Mouse (Mus musculus): ENCODE measurements around the gene Macrod1. TPM values are rescaled to one million over a fixed set of nuclear protein-coding genes. Genes with fewer than 3 reads are reported as not detected.

Macrod1 gene
- polyA plus RNA-seq, 1 experiment from 2014 or later = 4.4 TPM

DNA sequence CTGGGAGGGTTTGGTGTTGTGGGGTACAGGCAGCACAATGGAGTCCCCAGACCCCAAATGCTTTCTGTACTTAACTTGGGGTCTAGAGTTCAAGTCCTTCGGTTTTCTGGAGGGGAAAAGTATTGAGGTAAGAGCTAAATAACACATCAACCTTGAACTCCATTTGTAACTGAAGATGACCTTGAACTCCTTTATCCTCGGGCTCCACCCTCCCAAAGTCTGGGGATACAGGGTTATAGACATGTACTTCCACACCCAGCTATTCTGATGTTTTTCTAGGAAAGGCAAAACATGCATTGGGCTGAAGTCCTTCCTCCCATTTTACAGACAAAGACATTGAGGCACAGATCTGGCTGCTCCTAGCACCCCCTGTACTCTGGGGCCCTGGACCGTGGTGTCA, 87.8 kb downstream of the Macrod1 start:
- 73% methylated on average over 3 of the region's 3 CpGs for WGBS
- Histone ChIP-seq H3K4me1 (peaks cover 81% of the 10 kb centered on the region), H3K4me3 (0 out of 2 replicates have a peak overlapping the region, but pooled peaks have one; percentile 46)

DNA sequence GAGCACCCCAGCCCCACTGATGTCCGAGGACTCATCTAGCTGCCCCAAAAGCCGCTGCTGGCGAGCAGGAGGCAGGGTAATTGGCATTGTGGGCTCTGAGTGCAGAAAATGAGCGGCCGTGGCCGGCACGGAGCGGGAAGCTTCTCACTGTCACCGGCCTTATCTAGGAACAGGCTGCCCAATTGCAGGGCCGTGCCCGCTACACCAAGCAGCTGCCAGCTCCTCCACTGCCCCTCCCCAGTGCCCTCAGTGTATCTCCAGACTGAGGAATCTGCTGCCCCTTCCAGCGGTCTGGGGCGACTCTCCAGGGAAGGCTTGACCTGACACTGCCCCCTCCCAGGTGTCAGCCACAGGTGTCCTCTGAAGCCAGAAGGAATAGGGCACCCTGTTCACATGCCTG, 89.8 kb downstream of the Macrod1 start:
- peaks cover 99% of the 10 kb centered on the region for H3K27me3 ChIP-seq (ENCODE audit: low read depth, poor library complexity, severe bottlenecking)
- H3K4me3 ChIP-seq = no peak overlapping the region
- H3K36me3 ChIP-seq = no peaks in the 10 kb centered on the region
- no peak for DNase-seq (ENCODE audit: low spot score)
- H3K27ac ChIP-seq = no peak overlapping the region
- peaks cover 82% of the 10 kb centered on the region for H3K4me1 ChIP-seq
- H3K9me3 ChIP-seq (replicated peaks) = no peaks in the 10 kb centered on the region
- WGBS = 80% methylated on average over 13 of the region's 13 CpGs

More for the DNA sequence above, 87.8 kb downstream of the Macrod1 start:
- no peaks in the 10 kb centered on the region for H3K36me3 ChIP-seq
- peaks cover 99% of the 10 kb centered on the region for H3K27me3 ChIP-seq (ENCODE audit: low read depth, poor library complexity, severe bottlenecking)
- H3K9me3 ChIP-seq (replicated peaks) = no peaks in the 10 kb centered on the region
- no peak for DNase-seq (ENCODE audit: low spot score)
- H3K27ac ChIP-seq = no peak overlapping the region

DNA sequence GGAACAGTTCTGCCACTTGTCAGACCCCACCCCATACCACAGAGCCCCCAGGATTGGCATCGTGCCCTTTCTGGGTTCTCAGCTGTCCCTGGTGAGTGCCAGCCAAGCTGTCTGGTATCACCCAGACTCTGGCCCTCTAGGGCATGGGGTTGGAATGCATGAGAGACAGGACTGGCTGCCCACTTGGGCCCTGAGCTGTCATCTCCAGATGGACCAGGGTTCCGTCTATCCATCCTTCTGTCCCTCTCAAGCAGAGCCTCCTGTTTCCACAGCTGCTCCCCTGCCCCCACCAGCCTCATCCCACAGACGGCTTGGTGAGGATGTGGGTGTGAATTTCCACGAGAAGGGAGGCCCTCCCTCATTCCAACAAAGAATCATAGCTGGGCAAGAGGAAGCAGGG, 91.5 kb downstream of the Macrod1 start:
- WGBS = 43% methylated on average over 4 of the region's 4 CpGs
- Histone ChIP-seq H3K4me1 (peaks cover 74% of the 10 kb centered on the region), H3K27me3 (ENCODE audit: low read depth, poor library complexity, severe bottlenecking) (peaks cover 99% of the 10 kb centered on the region)

DNA sequence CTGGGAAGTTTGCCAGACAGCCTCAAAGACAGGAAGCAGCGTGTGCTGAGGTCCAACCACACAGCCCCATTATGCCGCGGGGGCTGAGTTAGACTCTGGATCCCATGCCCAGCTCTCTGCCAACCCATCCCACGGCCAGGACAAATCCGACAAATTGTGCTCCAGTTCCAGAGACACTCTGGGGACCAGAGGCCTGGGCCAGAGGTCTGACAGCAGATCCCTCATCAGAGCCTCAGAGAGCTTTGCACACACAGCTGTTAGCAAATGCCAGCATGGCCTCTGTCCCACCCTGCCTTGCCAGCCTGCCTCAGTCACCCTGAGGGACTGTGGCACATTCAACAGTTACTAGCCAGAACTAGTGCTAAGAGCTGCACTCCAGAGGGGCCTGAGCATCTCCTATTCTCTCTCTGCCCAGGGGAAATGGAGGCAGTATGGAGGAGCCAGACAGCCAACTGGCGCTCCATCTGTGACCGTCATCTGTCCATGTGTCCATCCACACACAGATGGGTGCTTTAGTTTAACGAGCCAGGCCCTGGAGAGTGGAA, 92.0 kb downstream of the Macrod1 start:
- peaks cover 99% of the 10 kb centered on the region for H3K27me3 ChIP-seq (ENCODE audit: low read depth, poor library complexity, severe bottlenecking)
- no peaks in the 10 kb centered on the region for H3K9me3 ChIP-seq (replicated peaks)
- no peak overlapping the region for H3K4me3 ChIP-seq
- H3K27ac ChIP-seq = peak overlapping the region; percentile 26; the same call in 1 of the 2 replicates
- peaks cover 73% of the 10 kb centered on the region for H3K4me1 ChIP-seq
- no peak for DNase-seq (ENCODE audit: low spot score)
- no peaks in the 10 kb centered on the region for H3K36me3 ChIP-seq
- WGBS = 75% methylated on average over 8 of the region's 8 CpGs

More for the DNA sequence above, 91.5 kb downstream of the Macrod1 start:
- H3K36me3 ChIP-seq = no peaks in the 10 kb centered on the region
- no peak for DNase-seq (ENCODE audit: low spot score)
- peak overlapping the region; percentile 26; the same call in 1 of the 2 replicates for H3K27ac ChIP-seq
- H3K9me3 ChIP-seq (replicated peaks) = no peaks in the 10 kb centered on the region
- H3K4me3 ChIP-seq = 0 out of 2 replicates have a peak overlapping the region, but pooled peaks have one; percentile 14

DNA sequence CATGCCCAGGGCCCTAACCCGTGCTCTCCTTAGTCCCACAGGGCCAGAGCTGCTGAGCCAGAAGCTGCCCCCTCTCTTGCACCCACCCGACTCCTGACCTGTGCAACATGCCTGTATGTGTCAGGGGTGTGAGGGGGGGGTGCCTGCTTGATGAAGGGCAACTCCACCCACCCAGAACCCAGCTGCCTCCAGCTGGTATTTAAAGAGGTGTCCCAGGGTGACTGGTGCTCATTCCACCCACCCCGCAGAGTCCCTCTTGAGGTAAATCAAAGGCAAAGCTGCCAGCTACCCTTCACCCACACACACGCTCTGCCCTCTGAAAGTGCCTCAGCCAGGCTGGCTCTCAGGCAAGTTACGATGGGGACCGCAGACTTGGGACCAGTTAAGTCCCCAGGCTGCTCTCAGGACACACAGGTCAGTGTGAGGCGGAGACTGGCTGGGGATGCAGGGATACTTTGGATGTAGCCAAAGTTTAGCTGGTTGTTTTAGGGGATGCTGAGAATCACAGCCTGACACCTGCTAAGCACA, 92.6 kb downstream of the Macrod1 start:
- Histone ChIP-seq H3K4me1 (peaks cover 67% of the 10 kb centered on the region), H3K27ac (peak overlapping the region; percentile 26; the same call in 1 of the 2 replicates), H3K27me3 (ENCODE audit: low read depth, poor library complexity, severe bottlenecking) (peaks cover 99% of the 10 kb centered on the region), H3K36me3 (no peaks in the 10 kb centered on the region), H3K9me3 (replicated peaks) (no peaks in the 10 kb centered on the region), H3K4me3 (no peak overlapping the region)
- no peak for DNase-seq (ENCODE audit: low spot score)
- 71% methylated on average over 7 of the region's 7 CpGs for WGBS

DNA sequence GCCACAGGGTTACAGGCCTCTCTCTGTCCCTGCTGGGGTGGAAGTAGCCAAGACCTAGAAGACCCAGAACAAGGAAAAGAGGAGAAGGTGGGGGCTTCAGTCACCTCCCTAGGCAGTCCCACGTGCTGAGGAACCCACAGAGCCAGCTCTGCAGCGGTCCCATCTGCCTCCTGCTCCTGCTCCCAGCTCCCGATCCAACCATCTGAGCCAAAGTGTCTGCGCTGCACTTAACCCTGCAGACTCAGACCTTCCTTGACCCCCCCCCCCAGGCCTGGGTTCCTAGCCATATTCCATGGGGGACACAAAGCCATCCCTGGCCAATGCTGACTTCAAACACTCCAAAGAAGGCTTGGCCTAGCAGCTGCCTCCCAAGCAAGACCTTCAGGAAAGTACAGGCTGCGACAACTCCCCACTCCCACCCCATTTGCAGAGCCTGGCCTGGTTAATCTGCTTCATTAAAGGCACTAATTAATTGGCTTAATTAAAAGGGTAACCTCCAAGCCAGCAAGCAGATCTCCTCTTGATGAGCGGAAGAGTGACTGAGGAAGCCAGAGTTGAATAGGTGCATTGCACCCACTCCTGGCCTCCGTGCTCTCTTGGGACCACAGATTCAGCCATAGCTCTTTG, 94.8 kb downstream of the Macrod1 start:
- Histone ChIP-seq H3K27me3 (ENCODE audit: low read depth, poor library complexity, severe bottlenecking) (peaks cover 99% of the 10 kb centered on the region), H3K4me1 (peaks cover 76% of the 10 kb centered on the region), H3K27ac (peak overlapping the region; percentile 56; the same call in 1 of the 2 replicates), H3K36me3 (no peaks in the 10 kb centered on the region), H3K4me3 (no peak overlapping the region), H3K9me3 (replicated peaks) (no peaks in the 10 kb centered on the region)
- WGBS = 83% methylated on average over 7 of the region's 7 CpGs
- no peak for DNase-seq (ENCODE audit: low spot score)

DNA sequence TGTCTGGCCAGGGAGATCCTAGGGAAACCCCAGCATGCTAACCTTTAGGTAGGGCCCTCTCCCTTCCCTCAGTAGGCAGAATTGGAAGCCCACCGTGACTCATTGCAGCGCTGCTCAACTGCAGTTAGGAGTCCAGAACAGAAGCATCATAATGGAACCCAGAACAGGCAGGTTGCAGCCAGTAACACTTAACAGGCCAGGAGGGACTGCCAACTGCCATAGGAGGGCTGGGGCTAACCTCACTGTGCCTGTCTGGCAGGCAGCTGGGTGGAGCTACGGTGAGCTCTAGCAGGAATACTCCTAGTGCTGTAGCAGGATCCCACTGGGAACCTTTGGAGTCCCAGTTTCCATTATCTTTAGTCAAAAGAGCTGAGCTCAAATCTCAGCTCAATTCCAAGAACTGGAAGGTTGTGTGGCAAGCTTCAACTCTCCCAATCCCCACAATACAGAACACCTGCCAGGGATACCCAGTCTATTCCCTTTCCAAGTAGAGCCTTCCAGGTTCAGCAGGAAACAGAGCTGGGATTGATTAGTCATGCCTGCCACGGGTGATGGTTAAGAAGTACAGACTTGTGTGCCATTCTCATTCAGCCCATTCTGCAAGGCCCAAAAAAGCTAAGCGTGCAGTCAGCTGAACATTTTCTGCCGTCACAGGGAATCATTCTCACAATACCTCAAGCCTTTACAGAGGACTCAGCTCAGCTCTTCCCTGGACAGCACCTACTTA, 95.5 kb downstream of the Macrod1 start:
- 0 out of 2 replicates have a peak overlapping the region, but pooled peaks have one; percentile 56 for H3K27ac ChIP-seq
- WGBS = 89% methylated on average over 6 of the region's 6 CpGs

DNA sequence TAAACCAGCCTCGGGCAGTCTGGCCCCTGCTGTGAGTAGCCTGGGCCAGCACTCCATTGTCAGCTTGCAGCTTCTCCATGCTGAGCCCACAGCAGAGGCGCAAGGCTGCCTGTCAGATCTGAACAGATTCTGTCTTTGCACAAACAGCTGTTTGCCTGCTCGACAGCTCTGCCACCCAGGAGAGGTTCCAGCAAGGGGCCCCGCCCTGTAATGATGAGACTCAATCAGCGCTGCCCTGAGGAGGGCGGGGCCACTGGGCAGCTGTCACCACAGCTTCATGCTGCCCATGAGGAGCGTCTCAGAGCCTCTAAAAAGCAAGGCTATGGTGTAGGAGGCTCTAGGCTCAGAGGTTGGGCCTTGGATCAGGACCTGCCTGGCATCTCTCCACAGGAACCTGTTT, 96.6 kb downstream of the Macrod1 start:
- H3K9me3 ChIP-seq (replicated peaks) = no peaks in the 10 kb centered on the region
- no peak for DNase-seq (ENCODE audit: low spot score)

More for the DNA sequence above, 95.5 kb downstream of the Macrod1 start:
- no peaks in the 10 kb centered on the region for H3K9me3 ChIP-seq (replicated peaks)
- peaks cover 76% of the 10 kb centered on the region for H3K4me1 ChIP-seq
- H3K4me3 ChIP-seq = no peak overlapping the region
- DNase-seq (ENCODE audit: low spot score) = no peak
- no peaks in the 10 kb centered on the region for H3K36me3 ChIP-seq
- H3K27me3 ChIP-seq (ENCODE audit: low read depth, poor library complexity, severe bottlenecking) = peaks cover 99% of the 10 kb centered on the region

DNA sequence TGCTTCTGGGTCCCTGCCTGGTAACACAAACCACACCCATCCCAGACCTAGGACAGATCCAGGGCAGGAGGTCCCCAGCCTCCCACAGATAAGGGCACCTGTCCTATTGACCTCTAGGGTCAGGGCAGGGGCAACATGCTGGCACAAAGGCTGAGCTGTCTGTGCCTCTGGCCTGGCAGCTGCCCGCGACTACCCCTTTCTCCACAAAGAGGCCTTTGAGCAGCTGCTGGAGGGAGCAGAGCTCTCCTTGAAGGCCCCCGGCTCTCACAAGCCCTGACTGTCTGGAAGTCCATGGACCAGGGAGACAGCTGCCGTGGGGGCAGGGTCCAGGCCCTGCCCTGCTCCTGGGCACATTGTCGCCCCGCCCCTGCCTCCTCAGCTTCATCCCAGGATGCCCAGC, 98.6 kb downstream of the Macrod1 start:
- peaks cover 62% of the 10 kb centered on the region for H3K4me1 ChIP-seq
- peaks cover 100% of the 10 kb centered on the region for H3K27me3 ChIP-seq (ENCODE audit: low read depth, poor library complexity, severe bottlenecking)
- no peaks in the 10 kb centered on the region for H3K9me3 ChIP-seq (replicated peaks)
- WGBS = 85% methylated on average over 6 of the region's 6 CpGs
- H3K4me3 ChIP-seq = no peak overlapping the region
- H3K36me3 ChIP-seq = no peaks in the 10 kb centered on the region
- DNase-seq (ENCODE audit: low spot score) = no peak
- H3K27ac ChIP-seq = peak overlapping the region; percentile 38; the same call in 1 of the 2 replicates

More for the DNA sequence above, 96.6 kb downstream of the Macrod1 start:
- peaks cover 100% of the 10 kb centered on the region for H3K27me3 ChIP-seq (ENCODE audit: low read depth, poor library complexity, severe bottlenecking)
- peaks cover 75% of the 10 kb centered on the region for H3K4me1 ChIP-seq
- H3K36me3 ChIP-seq = no peaks in the 10 kb centered on the region
- peak overlapping the region; percentile 34 for H3K27ac ChIP-seq
- no peak overlapping the region for H3K4me3 ChIP-seq
- WGBS = 33% methylated on average over 7 of the region's 7 CpGs

DNA sequence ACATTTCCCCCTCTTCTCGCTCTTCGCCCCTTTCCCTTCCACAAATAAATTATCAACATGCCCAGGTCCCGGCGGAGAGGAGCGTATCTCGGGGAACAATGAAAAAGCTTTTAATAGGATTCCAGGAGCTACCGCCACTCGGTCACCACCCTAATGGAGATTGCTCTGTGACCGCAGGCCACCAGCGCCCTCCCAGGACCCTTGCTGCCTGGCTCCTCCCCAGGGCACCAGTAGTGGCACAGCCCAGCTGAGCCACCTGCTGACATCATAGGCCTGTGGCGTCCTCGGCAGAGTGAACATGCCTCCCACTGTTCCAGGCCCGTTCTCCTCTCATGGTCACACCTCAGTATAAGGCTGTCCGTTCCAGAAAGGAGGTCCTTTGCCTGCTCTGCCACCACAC, 101.1 kb downstream of the Macrod1 start:
- 60% methylated on average over 14 of the region's 14 CpGs for WGBS
- Histone ChIP-seq H3K27me3 (ENCODE audit: low read depth, poor library complexity, severe bottlenecking) (peaks cover 100% of the 10 kb centered on the region), H3K9me3 (replicated peaks) (no peaks in the 10 kb centered on the region), H3K4me3 (no peak overlapping the region), H3K27ac (0 out of 2 replicates have a peak overlapping the region, but pooled peaks have one; percentile 66), H3K36me3 (no peaks in the 10 kb centered on the region), H3K4me1 (peaks cover 53% of the 10 kb centered on the region)
- DNase-seq (ENCODE audit: low spot score) = no peak

DNA sequence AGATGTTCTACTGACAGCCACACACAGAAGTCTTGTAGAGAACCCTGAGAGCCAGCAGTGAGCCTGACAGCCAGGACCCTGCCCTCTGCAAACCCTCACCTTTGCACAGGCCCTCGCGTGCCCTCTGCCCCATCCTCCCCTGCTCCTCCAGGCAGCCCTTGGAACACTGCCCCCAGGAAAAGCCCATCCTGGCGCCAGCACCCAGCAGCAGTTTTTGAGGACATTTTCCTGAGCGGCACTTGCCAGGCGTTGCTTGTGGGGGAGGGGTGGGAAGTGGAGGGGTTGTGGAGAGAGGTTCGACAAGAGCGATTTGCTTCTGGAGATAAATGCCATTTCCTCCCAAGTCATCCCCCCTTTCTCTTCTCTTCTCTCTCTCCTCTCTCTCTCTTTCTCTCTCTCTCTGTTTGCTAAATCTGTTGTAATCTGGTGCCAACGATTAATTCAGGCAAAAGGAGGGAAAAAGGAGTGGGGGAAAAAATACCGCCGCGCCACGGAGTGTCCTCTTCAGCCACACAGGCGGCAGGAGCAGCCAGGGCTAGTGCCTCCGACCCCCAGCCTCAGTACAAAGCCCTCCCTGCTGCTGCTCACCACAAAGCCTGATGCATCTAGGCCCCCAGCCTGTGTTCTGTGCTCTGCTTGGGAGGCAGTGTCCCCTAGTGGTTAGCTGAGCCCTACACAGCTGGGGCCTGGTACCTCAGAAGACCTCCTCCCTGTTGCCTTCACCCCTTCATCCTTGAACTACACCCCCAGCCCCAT, 103.7 kb downstream of the Macrod1 start:
- peak overlapping the region; percentile 22 for H3K4me3 ChIP-seq
- 4% methylated on average over 14 of the region's 14 CpGs for WGBS

DNA sequence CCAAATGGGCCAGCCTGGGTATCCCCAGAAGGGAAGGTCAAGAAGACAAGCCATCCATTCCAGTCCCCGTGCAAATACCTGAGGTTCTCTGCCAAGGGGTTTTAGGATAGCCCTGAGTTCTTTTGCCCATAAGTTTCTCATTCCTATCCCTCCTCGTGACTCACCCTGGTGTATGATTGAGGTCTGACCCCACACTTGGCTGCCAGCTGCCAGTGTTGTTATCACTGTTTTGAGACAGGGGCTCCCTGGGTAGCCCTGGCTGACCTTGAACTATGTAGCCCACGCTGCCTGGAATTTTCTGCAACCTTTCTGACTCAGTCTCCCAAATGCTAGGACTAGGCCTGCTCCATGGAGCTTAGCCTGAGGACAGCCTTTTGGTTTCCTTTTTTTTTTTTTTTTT, 104.5 kb downstream of the Macrod1 start:
- no peak for DNase-seq (ENCODE audit: low spot score)
- H3K27me3 ChIP-seq (ENCODE audit: low read depth, poor library complexity, severe bottlenecking) = peaks cover 100% of the 10 kb centered on the region
- H3K36me3 ChIP-seq = no peaks in the 10 kb centered on the region
- WGBS = 73% methylated on average over 3 of the region's 3 CpGs
- H3K27ac ChIP-seq = no peak overlapping the region
- no peak overlapping the region; the same call in 1 of the 2 replicates for H3K4me3 ChIP-seq
- H3K4me1 ChIP-seq = peaks cover 59% of the 10 kb centered on the region
- no peaks in the 10 kb centered on the region for H3K9me3 ChIP-seq (replicated peaks)

More for the DNA sequence above, 103.7 kb downstream of the Macrod1 start:
- Histone ChIP-seq H3K27ac (peak overlapping the region; percentile 74), H3K27me3 (ENCODE audit: low read depth, poor library complexity, severe bottlenecking) (peaks cover 100% of the 10 kb centered on the region), H3K36me3 (no peaks in the 10 kb centered on the region), H3K4me1 (peaks cover 55% of the 10 kb centered on the region), H3K9me3 (replicated peaks) (no peaks in the 10 kb centered on the region)
- peak; percentile 65 for DNase-seq (ENCODE audit: low spot score)
